Mouse (Mus musculus): Measurements from ENCODE around the gene Plce1. TPM values are rescaled to one million over a fixed set of nuclear protein-coding genes. Genes with fewer than 3 reads are reported as not detected.
A peak's percentile ranks its signal among the peaks of the same experiment; 100 is the strongest.
"Not testable (repeated sequence)": the region's sequence is repeated elsewhere in the genome, so short reads cannot be mapped to it uniquely, and the experiment has no call there.

Gene Plce1
- polyA plus RNA-seq, 1 experiment from 2014 or later: 0.60 TPM

- H3K9ac ChIP-seq (replicated peaks); H3K4me2 ChIP-seq (ENCODE audit: low read depth, low read length); DNase-seq; H3K4me3 ChIP-seq (ENCODE audit: low read depth, low read length); H3K9me3 ChIP-seq (ENCODE audit: low read length); H3K27ac ChIP-seq (ENCODE audit: low read depth); H3K4me1 ChIP-seq (ENCODE audit: insufficient read depth); H3K36me3 ChIP-seq (replicated peaks; ENCODE audit: insufficient read depth, low read length); ATAC-seq; H3K27me3 ChIP-seq (ENCODE audit: insufficient read depth, low read length): not testable (repeated sequence)
- peak; percentile 20; the same call in 1 of the 2 replicates for TF ChIP-seq CTCF (IDR thresholded peaks at IDR 0.05; ENCODE audit: low read depth)
- WGBS (ENCODE audit: insufficient replicate concordance): 79% methylated on average over 1 of the region's 1 CpGs
These were observed 81.0 kb downstream of the Plce1 start for GRCm38 (mm10) chr19:38561887-38562286.

DNA sequence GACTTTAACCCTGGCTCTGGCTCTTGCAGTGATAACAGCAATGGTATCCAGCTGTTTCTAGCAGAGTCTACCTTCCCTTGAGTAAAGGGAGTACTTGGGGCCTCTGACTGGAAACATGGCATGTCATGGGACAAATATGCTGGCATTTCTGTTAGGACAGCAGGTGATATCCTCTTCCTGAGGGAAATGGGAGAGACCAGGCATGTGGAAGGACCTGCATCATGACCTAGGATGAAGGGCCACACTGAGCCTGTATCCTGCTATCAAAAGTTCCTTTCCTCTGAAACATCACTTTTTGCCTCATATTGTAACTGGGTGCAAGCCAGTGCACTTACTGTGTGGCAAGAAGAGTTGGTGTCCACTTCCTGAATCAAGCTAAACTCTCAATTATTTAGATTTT, 85.2 kb downstream of the Plce1 start:
- H3K36me3 ChIP-seq (replicated peaks; ENCODE audit: insufficient read depth, low read length): no peaks in the 10 kb centered on the region
- TF ChIP-seq CTCF (IDR thresholded peaks at IDR 0.05; ENCODE audit: low read depth) (no peak), EP300 (IDR thresholded peaks at IDR 0.05; ENCODE audit: low read depth) (no peak)
- no peaks in the 10 kb centered on the region for H3K9me3 ChIP-seq (ENCODE audit: low read length)
- H3K9ac ChIP-seq (replicated peaks): no peak overlapping the region
- DNase-seq (no peak), ATAC-seq (no peak)
- H3K4me1 ChIP-seq (ENCODE audit: insufficient read depth): no peaks in the 10 kb centered on the region
- no peak overlapping the region for H3K27ac ChIP-seq (ENCODE audit: low read depth)
- H3K4me3 ChIP-seq (ENCODE audit: low read depth, low read length): no peak overlapping the region
- H3K27me3 ChIP-seq (ENCODE audit: insufficient read depth, low read length): no peaks in the 10 kb centered on the region
- H3K4me2 ChIP-seq (ENCODE audit: low read depth, low read length): no peak overlapping the region

DNA sequence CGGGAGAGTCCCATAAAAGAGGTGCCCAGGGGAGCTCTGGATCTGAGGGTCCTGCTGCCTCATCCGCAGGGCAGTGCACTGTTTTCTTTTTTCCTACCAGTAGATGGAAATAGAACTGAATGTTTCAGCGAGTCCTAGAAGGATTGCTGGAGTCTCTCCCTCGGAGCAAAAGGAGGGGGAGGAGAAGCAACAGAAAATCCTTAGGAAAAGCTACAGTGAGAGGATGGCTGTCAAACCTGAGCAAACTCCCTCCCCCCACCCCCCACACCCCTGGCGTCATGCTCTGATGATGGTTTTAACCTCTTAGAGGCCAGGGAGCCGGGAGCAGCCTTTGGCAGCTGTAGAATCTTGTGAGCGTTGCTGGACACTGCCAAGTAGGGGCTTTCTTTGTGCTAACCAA, 85.8 kb downstream of the Plce1 start:
- no peak for DNase-seq

GRCm38 (mm10) chr19:38567331-38567730, 86.4 kb downstream of the Plce1 start:
- no peak overlapping the region for H3K4me3 ChIP-seq (ENCODE audit: low read depth, low read length)
- ATAC-seq: no peak
- 60% methylated on average over 5 of the region's 5 CpGs for WGBS (ENCODE audit: insufficient replicate concordance)
- no peaks in the 10 kb centered on the region for H3K4me1 ChIP-seq (ENCODE audit: insufficient read depth)
- TF ChIP-seq EP300 (IDR thresholded peaks at IDR 0.05; ENCODE audit: low read depth) (no peak), CTCF (IDR thresholded peaks at IDR 0.05; ENCODE audit: low read depth) (no peak)
- no peak overlapping the region for H3K9ac ChIP-seq (replicated peaks)
- no peaks in the 10 kb centered on the region for H3K36me3 ChIP-seq (replicated peaks; ENCODE audit: insufficient read depth, low read length)
- H3K9me3 ChIP-seq (ENCODE audit: low read length): no peaks in the 10 kb centered on the region
- H3K4me2 ChIP-seq (ENCODE audit: low read depth, low read length): no peak overlapping the region
- DNase-seq: no peak
- no peaks in the 10 kb centered on the region for H3K27me3 ChIP-seq (ENCODE audit: insufficient read depth, low read length)
- H3K27ac ChIP-seq (ENCODE audit: low read depth): no peak overlapping the region

More for the DNA sequence above, 85.8 kb downstream of the Plce1 start:
- WGBS (ENCODE audit: insufficient replicate concordance): 32% methylated on average over 7 of the region's 7 CpGs
- H3K36me3 ChIP-seq (replicated peaks; ENCODE audit: insufficient read depth, low read length): no peaks in the 10 kb centered on the region
- ATAC-seq: no peak
- no peak overlapping the region for H3K4me2 ChIP-seq (ENCODE audit: low read depth, low read length)
- H3K27ac ChIP-seq (ENCODE audit: low read depth): no peak overlapping the region
- no peak overlapping the region for H3K4me3 ChIP-seq (ENCODE audit: low read depth, low read length)
- no peaks in the 10 kb centered on the region for H3K27me3 ChIP-seq (ENCODE audit: insufficient read depth, low read length)
- H3K9ac ChIP-seq (replicated peaks): no peak overlapping the region
- no peaks in the 10 kb centered on the region for H3K9me3 ChIP-seq (ENCODE audit: low read length)
- no peaks in the 10 kb centered on the region for H3K4me1 ChIP-seq (ENCODE audit: insufficient read depth)
- TF ChIP-seq EP300 (IDR thresholded peaks at IDR 0.05; ENCODE audit: low read depth) (no peak), CTCF (IDR thresholded peaks at IDR 0.05; ENCODE audit: low read depth) (peak; percentile 29)

- H3K4me2 ChIP-seq (ENCODE audit: low read depth, low read length): no peak overlapping the region
- H3K4me3 ChIP-seq (ENCODE audit: low read depth, low read length): no peak overlapping the region
- H3K9me3 ChIP-seq (ENCODE audit: low read length): no peaks in the 10 kb centered on the region
- H3K27ac ChIP-seq (ENCODE audit: low read depth): no peak overlapping the region
- TF ChIP-seq CTCF (IDR thresholded peaks at IDR 0.05; ENCODE audit: low read depth) (no peak), EP300 (IDR thresholded peaks at IDR 0.05; ENCODE audit: low read depth) (no peak)
- no peak overlapping the region for H3K9ac ChIP-seq (replicated peaks)
- H3K36me3 ChIP-seq (replicated peaks; ENCODE audit: insufficient read depth, low read length): no peaks in the 10 kb centered on the region
- ATAC-seq (no peak), DNase-seq (no peak)
- no peaks in the 10 kb centered on the region for H3K4me1 ChIP-seq (ENCODE audit: insufficient read depth)
- H3K27me3 ChIP-seq (ENCODE audit: insufficient read depth, low read length): no peaks in the 10 kb centered on the region
- 24% methylated on average over 8 of the region's 8 CpGs for whole genome bisulfite sequencing (ENCODE audit: insufficient replicate concordance)
These were observed 97.7 kb downstream of the Plce1 start for GRCm38 (mm10) chr19:38578554-38579146.

- Histone ChIP-seq H3K27ac (ENCODE audit: low read depth) (no peak overlapping the region), H3K4me1 (ENCODE audit: insufficient read depth) (no peaks in the 10 kb centered on the region), H3K9me3 (ENCODE audit: low read length) (no peaks in the 10 kb centered on the region), H3K27me3 (ENCODE audit: insufficient read depth, low read length) (no peaks in the 10 kb centered on the region), H3K4me3 (ENCODE audit: low read depth, low read length) (no peak overlapping the region), H3K9ac (replicated peaks) (no peak overlapping the region), H3K36me3 (replicated peaks; ENCODE audit: insufficient read depth, low read length) (no peaks in the 10 kb centered on the region), H3K4me2 (ENCODE audit: low read depth, low read length) (no peak overlapping the region)
- WGBS (ENCODE audit: insufficient replicate concordance): 86% methylated on average over 1 of the region's 1 CpGs
- no peak for ATAC-seq
- TF ChIP-seq CTCF (IDR thresholded peaks at IDR 0.05; ENCODE audit: low read depth): no peak
- TF ChIP-seq EP300 (IDR thresholded peaks at IDR 0.05; ENCODE audit: low read depth): no peak
- no peak for DNase-seq
These were observed 102.0 kb downstream of the Plce1 start for GRCm38 (mm10) chr19:38582861-38583260.

- 30% methylated on average over 5 of the region's 5 CpGs for WGBS (ENCODE audit: insufficient replicate concordance)
- no peak for DNase-seq
- no peak for ATAC-seq
- Histone ChIP-seq H3K9me3 (ENCODE audit: low read length) (no peaks in the 10 kb centered on the region), H3K4me3 (ENCODE audit: low read depth, low read length) (no peak overlapping the region), H3K27me3 (ENCODE audit: insufficient read depth, low read length) (no peaks in the 10 kb centered on the region), H3K27ac (ENCODE audit: low read depth) (no peak overlapping the region), H3K4me2 (ENCODE audit: low read depth, low read length) (no peak overlapping the region), H3K9ac (replicated peaks) (no peak overlapping the region), H3K4me1 (ENCODE audit: insufficient read depth) (no peaks in the 10 kb centered on the region), H3K36me3 (replicated peaks; ENCODE audit: insufficient read depth, low read length) (no peaks in the 10 kb centered on the region)
- TF ChIP-seq CTCF (IDR thresholded peaks at IDR 0.05; ENCODE audit: low read depth) (no peak), EP300 (IDR thresholded peaks at IDR 0.05; ENCODE audit: low read depth) (no peak)
These were observed 106.7 kb downstream of the Plce1 start for GRCm38 (mm10) chr19:38587559-38587958.
